Mouse (Mus musculus) left cerebral cortex, adult 2 months (tissue): ENCODE data around the gene Skida1. TPM values are rescaled to one million over a fixed set of nuclear protein-coding genes. Genes with fewer than 3 reads are reported as not detected.

Experiments used
- DNase-seq, 2 experiments: peaks; one replicate each; pipeline ENCODE4 v3.0.0; 2021 to 2022; ENCODE audit warnings: low spot score in 2 of 2, mixed read lengths in 1 of 2; ENCODE audit errors: extremely low spot score in 1 of 2
- H3K27ac ChIP-seq: fragments of 200-600 bp; 2 replicates; pipeline ENCODE4 v1.8.1; 2022
- H3K4me3 ChIP-seq: fragments of 200-600 bp; 2 replicates; pipeline ENCODE4 v1.8.1; 2022
- CTCF ChIP-seq: fragments of 200-600 bp; IDR thresholded peaks from 2 replicates; pipeline ENCODE4 v1.8.1; 2022; ENCODE audit warnings: antibody characterized with exemption, mild to moderate bottlenecking, moderate library complexity
- intact Hi-C: fragments of 180-260 bp; cut with DNase I; formaldehyde crosslinking; loops from one replicate; pipeline ENCODE4 v1.15.1; 2025
- total RNA-seq, 2 experiments: library from RNA; stranded (reverse); gene quantifications; 2 replicates each; pipeline ENCODE4 v1.2.3; 2021

Skida1 gene
- total RNA-seq, 2 experiments from 2014 or later = 7.4 to 8.0 TPM

GRCm38 (mm10) chr2:18053951-18054530 lies 5.2 kb upstream of the Skida1 start:
- Histone ChIP-seq H3K4me3 (no peak overlapping the region), H3K27ac (no peak overlapping the region)
- TF ChIP-seq CTCF = no peak
- intact Hi-C loops = loop anchor here (10.0 kb wide), 1 partner anchor 941 kb away; the partner anchor contains the start of genes 4930426L09Rik and Pip4k2a
- no peak for DNase-seq

GRCm38 (mm10) chr2:18053243-18053950 lies 4.5 kb upstream of the Skida1 start:
- DNase-seq = no peak
- intact Hi-C loops = loop anchor here (10.0 kb wide), 1 partner anchor 941 kb away; the partner anchor contains the start of genes 4930426L09Rik and Pip4k2a
- no peak for TF ChIP-seq CTCF
- no peak overlapping the region for H3K4me3 ChIP-seq
- H3K27ac ChIP-seq = no peak overlapping the region

DNA sequence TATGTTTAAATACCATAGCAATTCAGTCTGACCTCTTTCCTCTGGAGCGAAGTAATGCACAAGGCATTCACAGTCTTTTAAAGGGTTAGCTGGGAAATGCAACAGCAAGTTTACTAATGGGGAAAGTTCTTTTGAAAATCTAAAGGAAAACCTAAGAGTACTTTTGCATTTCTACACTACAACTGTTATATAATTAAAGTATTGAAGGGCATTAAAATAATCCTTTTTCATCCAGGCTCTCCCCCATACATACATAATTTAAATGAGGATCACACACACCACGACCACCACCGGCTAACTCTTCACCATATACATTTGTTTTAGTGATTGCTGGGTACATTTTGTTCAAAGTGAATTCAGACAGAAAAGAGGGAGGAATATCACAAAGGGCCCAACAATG lies 3.7 kb upstream of the Skida1 start:
- Histone ChIP-seq H3K4me3 (no peak overlapping the region), H3K27ac (no peak overlapping the region)
- DNase-seq = no peak
- TF ChIP-seq CTCF = no peak
- intact Hi-C loops = loop anchor here (10.0 kb wide), 1 partner anchor 942 kb away; the partner anchor contains the start of genes 4930426L09Rik and Pip4k2a

DNA sequence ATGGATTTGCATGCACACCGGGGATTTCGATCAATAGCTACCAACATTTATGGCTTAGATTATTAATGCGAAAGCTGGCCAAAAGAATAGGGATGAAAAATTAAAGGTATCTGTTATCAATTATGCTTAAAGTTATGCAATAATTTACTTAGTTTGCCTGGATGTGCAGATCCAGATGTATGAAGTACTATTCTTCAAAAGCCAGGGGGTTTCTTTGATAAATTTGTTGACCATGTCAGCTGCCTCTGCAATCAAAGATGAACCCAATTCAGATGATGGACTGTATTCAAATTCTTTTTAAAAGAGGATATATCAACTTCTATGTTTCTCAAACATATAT lies 3.0 kb upstream of the Skida1 start:
- Histone ChIP-seq H3K4me3 (no peak overlapping the region), H3K27ac (no peak overlapping the region)
- intact Hi-C loops = loop anchor here (10.0 kb wide), 1 partner anchor 943 kb away; the partner anchor contains the start of genes 4930426L09Rik and Pip4k2a
- no peak for DNase-seq
- no peak for TF ChIP-seq CTCF

DNA sequence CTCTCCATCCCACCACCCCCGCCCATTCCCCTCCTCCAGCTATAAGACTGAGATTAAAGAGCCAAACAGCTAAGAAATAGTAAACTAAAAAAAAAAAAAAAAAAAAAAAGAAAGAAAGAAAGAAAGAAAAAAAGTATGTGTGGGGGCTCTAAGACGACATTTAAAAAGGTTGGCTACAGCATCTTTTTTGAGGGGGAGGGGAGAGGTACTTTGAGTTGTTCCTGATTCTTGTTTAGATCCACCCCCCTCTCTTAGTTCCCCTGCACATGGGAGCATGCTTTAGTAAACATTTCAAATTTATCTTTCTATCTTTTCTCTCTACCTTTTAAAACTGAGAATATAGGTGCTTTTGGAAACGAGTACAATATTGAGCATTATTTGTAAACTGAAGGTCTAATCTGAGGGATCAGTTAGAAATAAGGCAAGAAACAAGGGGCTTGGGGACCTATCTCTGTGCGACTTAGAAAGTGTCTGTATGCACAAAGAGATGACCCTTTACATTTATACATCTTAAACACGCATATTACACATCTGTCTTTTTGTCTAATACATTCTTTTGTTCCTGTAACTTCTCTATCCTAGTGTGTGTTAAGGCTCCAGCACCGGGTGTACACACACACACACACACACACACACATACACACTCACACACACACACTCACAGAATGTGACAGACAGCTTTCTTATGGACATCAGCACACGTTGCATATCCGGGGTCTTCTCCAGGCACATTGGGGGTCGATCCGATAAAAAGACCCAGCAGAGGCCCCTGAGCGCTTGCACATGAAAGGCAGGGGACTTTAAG lies 2.4 kb upstream of the Skida1 start:
- no peak for TF ChIP-seq CTCF
- H3K27ac ChIP-seq = no peak overlapping the region; the same call in 1 of the 2 replicates
- no peak for DNase-seq
- H3K4me3 ChIP-seq = no peak overlapping the region
- intact Hi-C loops = loop anchor here (10.0 kb wide), 1 partner anchor 944 kb away; the partner anchor contains the start of genes 4930426L09Rik and Pip4k2a

GRCm38 (mm10) chr2:18050541-18050985 lies 1.7 kb upstream of the Skida1 start:
- no peak for TF ChIP-seq CTCF
- intact Hi-C loops = loop anchor here (10.0 kb wide), 1 partner anchor 944 kb away; the partner anchor contains the start of genes 4930426L09Rik and Pip4k2a
- no peak for DNase-seq
- Histone ChIP-seq H3K27ac (peak overlapping the region; percentile 53; the same call in 1 of the 2 replicates), H3K4me3 (peak overlapping the region; percentile 27; the same call in 1 of the 2 replicates)

- no peak for TF ChIP-seq CTCF
- no peak for DNase-seq
- Histone ChIP-seq H3K27ac (0 out of 2 replicates have a peak overlapping the region, but pooled peaks have one; percentile 0), H3K4me3 (no peak overlapping the region)
- intact Hi-C loops = loop anchor here (10.0 kb wide), 1 partner anchor 945 kb away; the partner anchor contains the start of genes 4930426L09Rik and Pip4k2a
These were observed 1.2 kb upstream of the Skida1 start for GRCm38 (mm10) chr2:18050018-18050417.

- peak overlapping the region; percentile 0; the same call in 1 of the 2 replicates for H3K27ac ChIP-seq
- intact Hi-C loops = loop anchor here (5.0 kb wide), 2 partner anchors 317 to 643 kb away; partner anchors contain the start of genes Nebl and Spag6
- no peak overlapping the region for H3K4me3 ChIP-seq
- DNase-seq = no peak
- no peak for TF ChIP-seq CTCF
These were observed 499 bp upstream of the Skida1 start for GRCm38 (mm10) chr2:18049279-18049821.

DNA sequence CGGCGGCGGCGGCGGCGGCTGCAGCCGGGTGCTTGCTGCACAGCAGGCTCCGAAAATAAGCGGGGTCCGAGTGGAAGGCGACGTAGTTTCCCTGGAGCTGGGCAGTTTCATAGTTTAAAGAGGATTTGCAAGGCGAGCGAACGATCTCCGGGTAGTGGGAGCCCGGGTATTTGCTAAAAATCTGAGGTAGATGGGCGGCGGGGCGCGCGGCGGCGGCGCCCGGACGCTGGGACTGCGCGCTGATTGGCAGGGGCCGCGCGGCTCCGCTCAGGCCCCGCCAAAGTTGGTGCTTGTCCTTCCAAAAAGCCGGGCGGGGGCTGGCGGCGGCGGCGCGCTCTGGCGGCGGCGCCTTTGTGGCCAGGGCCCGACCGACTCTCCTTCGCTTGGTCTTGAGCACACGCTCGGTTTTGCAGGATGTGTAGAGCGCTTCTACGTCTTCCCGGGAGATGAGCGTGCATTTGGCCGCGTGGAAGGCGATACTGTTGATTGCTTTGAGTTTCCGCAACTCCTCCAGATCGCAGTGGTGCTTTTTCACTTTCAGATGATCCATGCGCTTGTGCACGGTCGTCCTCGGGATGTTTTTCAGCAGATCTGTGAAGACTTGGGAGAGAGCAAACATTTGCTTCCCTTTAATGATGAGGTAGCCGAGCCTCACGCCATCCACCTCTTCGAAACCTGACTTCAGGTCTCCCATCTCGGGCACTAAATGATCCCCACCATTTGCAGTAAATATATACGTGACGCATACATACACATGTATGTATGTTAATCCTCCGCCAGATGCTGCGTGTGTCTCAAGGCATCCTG lies 1.0 kb downstream of the Skida1 start:
- Histone ChIP-seq H3K27ac (peak overlapping the region; percentile 98), H3K4me3 (peak overlapping the region; percentile 63)
- DNase-seq = peak; percentile 69 to 74
- no peak for TF ChIP-seq CTCF
- intact Hi-C loops = loop anchor here (1.0 to 5.0 kb wide), 3 partner anchors 17 to 644 kb away; partner anchors contain the start of genes Nebl and Spag6
